Mouse (Mus musculus): ENCODE data around the gene Sdc4. TPM values are rescaled to one million over a fixed set of nuclear protein-coding genes. Genes with fewer than 3 reads are reported as not detected.

The Sdc4 gene
- polyA plus RNA-seq, 1 experiment from 2014 or later: 81.5 TPM

DNA sequence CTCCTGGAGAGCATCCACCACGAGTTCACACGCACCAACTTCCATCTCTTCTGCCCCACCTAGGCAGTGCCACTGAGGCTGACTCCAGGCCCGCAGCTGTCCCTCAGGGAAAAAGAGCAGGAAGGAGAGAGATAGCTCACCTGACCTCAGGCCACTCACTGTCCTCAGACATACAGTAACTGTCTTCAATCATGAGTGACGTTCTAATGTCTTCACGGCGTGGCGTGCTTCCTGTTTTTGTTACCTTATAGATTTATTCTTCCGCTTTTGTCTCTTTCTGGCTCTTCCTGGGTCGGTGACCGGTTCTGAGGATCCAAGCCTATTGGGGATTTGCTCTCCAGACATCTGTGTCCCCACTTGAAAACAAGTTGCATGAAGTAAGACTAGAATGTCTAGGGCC, 29.1 kb downstream of the Sdc4 start:
- 67% methylated on average over 10 of the region's 10 CpGs for WGBS
- ATAC-seq (ENCODE audit: insufficient number of reproducible peaks, insufficient read depth, low FRiP score, low TSS enrichment, low read depth): no peak
- no peak overlapping the region for H3K27ac ChIP-seq
- H3K9me3 ChIP-seq: no peaks in the 10 kb centered on the region
- no peaks in the 10 kb centered on the region for H3K36me3 ChIP-seq
- peak overlapping the region; percentile 61 for H3K9ac ChIP-seq
- peak overlapping the region; percentile 31 for H3K4me3 ChIP-seq
- H3K4me2 ChIP-seq: peak overlapping the region; percentile 54
- H3K4me1 ChIP-seq: peaks cover 11% of the 10 kb centered on the region; the same call in 1 of the 2 replicates
- peaks cover 32% of the 10 kb centered on the region for H3K27me3 ChIP-seq

DNA sequence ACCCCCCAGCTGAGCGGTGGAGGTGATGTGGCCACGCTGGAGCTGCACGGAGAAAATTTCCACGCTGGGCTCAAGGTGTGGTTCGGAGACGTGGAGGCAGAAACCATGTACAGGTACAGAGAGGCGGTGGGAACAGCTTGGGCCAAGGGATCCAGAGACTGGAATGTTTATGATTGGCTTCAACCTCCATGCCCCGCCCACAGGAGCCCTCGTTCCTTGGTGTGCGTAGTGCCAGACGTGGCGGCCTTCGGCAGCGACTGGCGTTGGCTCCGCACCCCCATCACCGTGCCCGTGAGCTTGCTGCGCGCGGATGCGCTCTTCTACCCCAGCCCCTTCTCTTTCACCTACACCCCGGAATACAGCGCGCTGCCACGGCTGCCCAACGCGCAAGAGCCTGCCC, 29.5 kb downstream of the Sdc4 start:
- H3K4me3 ChIP-seq: peak overlapping the region; percentile 31
- no peak for ATAC-seq (ENCODE audit: insufficient number of reproducible peaks, insufficient read depth, low FRiP score, low TSS enrichment, low read depth)

DNA sequence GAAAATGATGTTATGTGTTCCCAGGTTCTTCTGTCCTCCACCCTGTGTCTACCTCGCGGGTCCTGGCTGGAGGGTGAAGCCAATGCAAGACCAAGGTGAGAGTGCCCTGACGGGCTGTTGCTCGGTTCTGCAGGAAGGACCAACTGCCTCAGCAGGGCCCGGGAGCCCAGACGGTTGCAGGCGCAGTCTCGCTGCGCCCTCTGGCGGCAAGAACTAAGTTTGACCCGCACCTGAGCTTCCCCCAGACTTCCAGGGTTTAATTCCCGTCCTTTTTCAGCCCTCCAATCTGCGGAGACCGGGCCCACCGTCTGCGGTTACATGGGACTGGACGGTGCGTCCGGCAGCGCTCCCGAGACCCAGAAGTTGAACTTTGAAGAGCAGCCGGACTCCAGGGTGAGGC, 36.0 kb downstream of the Sdc4 start:
- Histone ChIP-seq H3K9me3 (no peaks in the 10 kb centered on the region), H3K27me3 (peaks cover 84% of the 10 kb centered on the region), H3K27ac (no peak overlapping the region), H3K36me3 (no peaks in the 10 kb centered on the region), H3K4me1 (peaks cover 30% of the 10 kb centered on the region), H3K9ac (0 out of 2 replicates have a peak overlapping the region, but pooled peaks have one; percentile 1), H3K4me3 (no peak overlapping the region), H3K4me2 (peak overlapping the region; percentile 34)
- under 1% methylated on average over 22 of the region's 22 CpGs for WGBS
- no peak for ATAC-seq (ENCODE audit: insufficient number of reproducible peaks, insufficient read depth, low FRiP score, low TSS enrichment, low read depth)

More for the DNA sequence above, 29.5 kb downstream of the Sdc4 start:
- H3K27ac ChIP-seq: no peak overlapping the region
- whole genome bisulfite sequencing: 27% methylated on average over 28 of the region's 28 CpGs
- H3K36me3 ChIP-seq: no peaks in the 10 kb centered on the region
- H3K9me3 ChIP-seq: no peaks in the 10 kb centered on the region
- H3K9ac ChIP-seq: peak overlapping the region; percentile 61
- peaks cover 7% of the 10 kb centered on the region; the same call in 1 of the 2 replicates for H3K4me1 ChIP-seq
- H3K27me3 ChIP-seq: peaks cover 36% of the 10 kb centered on the region
- peak overlapping the region; percentile 54 for H3K4me2 ChIP-seq

- ATAC-seq (ENCODE audit: insufficient number of reproducible peaks, insufficient read depth, low FRiP score, low TSS enrichment, low read depth): 0 out of 2 replicates have a peak, but pooled peaks have one; percentile 8
- Histone ChIP-seq H3K9me3 (no peaks in the 10 kb centered on the region), H3K4me1 (peaks cover 41% of the 10 kb centered on the region), H3K9ac (no peak overlapping the region), H3K4me3 (peak overlapping the region; percentile 44; the same call in 1 of the 2 replicates), H3K36me3 (no peaks in the 10 kb centered on the region), H3K4me2 (peak overlapping the region; percentile 65), H3K27me3 (peaks cover 99% of the 10 kb centered on the region), H3K27ac (no peak overlapping the region)
- 43% methylated on average over 5 of the region's 5 CpGs for WGBS
These were observed 38.2 kb downstream of the Sdc4 start for GRCm38 (mm10) chr2:164405519-164405918.

DNA sequence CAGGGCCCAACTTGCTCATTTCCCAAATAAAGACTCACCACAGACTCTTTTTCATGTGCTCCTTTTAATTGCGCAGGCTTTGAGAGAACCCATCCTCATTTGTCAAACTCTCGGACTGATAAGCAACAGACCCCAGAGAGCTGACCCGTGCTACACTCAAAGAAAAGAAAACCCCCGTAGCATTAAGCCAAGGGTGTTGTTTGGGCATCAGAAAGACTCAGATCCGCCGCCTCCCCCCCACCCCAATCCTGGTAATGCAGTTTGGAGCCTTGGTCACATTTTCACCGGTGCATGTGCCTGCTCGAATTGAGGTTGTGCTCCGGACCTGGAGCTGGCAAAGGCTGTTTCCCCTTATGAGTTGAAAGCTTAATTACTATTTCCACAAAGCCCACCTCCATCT, 38.6 kb downstream of the Sdc4 start, which contains the start of gene Matn4:
Matn4 (minus strand) TSS at position 101 of the 400 bp plus-strand sequence.
- H3K36me3 ChIP-seq: no peaks in the 10 kb centered on the region
- H3K27ac ChIP-seq: peak within 1 kb of the TSS; percentile 76
- H3K4me1 ChIP-seq: peaks cover 46% of the 10 kb centered on the region
- peaks cover 99% of the 10 kb centered on the region for H3K27me3 ChIP-seq
- WGBS: 5% methylated on average over 9 of the region's 9 CpGs
- ATAC-seq (ENCODE audit: insufficient number of reproducible peaks, insufficient read depth, low FRiP score, low TSS enrichment, low read depth): no peak
- H3K4me2 ChIP-seq: peak within 1 kb of the TSS; percentile 65
- H3K4me3 ChIP-seq: peak within 1 kb of the TSS; percentile 44
- no peaks in the 10 kb centered on the region for H3K9me3 ChIP-seq
- peak within 1 kb of the TSS; percentile 67 for H3K9ac ChIP-seq

GRCm38 (mm10) chr2:164404082-164404990, 39.4 kb downstream of the Sdc4 start:
- peaks cover 46% of the 10 kb centered on the region for H3K4me1 ChIP-seq

DNA sequence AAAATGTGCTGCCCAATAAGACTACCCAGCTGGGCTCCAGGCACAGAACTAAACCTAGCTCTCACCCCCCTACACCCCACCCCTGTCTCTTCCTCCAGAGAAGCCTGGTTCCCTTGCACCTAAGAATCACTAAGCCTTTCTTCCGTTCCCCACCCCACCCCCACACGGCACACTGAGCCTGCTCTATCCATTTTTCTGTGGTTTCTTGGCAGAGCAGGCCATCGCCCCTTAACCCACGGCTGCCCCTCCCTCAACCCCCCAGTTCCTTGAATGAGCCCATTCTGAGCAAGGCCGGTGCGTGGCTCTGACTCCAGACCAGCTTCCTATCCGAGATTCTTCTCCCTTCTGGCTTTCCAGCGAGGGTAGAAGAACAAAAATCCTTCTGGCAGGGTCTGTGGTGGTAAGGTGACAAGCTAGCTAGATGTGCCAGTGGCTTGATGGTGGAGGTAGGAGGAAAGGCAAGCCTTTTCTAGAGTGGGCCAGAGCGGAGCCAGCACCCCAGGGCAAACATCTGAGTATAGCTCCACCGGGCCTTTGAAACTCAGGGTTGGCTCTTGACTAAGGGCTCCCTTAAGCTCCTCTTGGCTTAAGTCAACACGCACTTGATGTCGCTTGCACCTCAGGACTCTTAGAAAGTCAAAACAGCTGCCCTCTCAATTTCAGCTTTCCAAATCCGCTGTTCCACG, 40.1 kb downstream of the Sdc4 start:
- Histone ChIP-seq H3K4me2 (peak overlapping the region; percentile 65), H3K27ac (peak overlapping the region; percentile 76), H3K36me3 (no peaks in the 10 kb centered on the region), H3K9ac (peak overlapping the region; percentile 67; the same call in 1 of the 2 replicates), H3K9me3 (no peaks in the 10 kb centered on the region), H3K27me3 (peaks cover 99% of the 10 kb centered on the region), H3K4me3 (peak overlapping the region; percentile 44), H3K4me1 (peaks cover 46% of the 10 kb centered on the region)
- ATAC-seq (ENCODE audit: insufficient number of reproducible peaks, insufficient read depth, low FRiP score, low TSS enrichment, low read depth): no peak
- WGBS: 8% methylated on average over 14 of the region's 14 CpGs

More at GRCm38 (mm10) chr2:164404082-164404990, 39.4 kb downstream of the Sdc4 start:
- H3K4me2 ChIP-seq: peak overlapping the region; percentile 65
- H3K27ac ChIP-seq: peak overlapping the region; percentile 76
- H3K36me3 ChIP-seq: no peaks in the 10 kb centered on the region
- ATAC-seq (ENCODE audit: insufficient number of reproducible peaks, insufficient read depth, low FRiP score, low TSS enrichment, low read depth): no peak
- peak overlapping the region; percentile 44 for H3K4me3 ChIP-seq
- no peaks in the 10 kb centered on the region for H3K9me3 ChIP-seq
- under 1% methylated on average over 44 of the region's 49 CpGs for WGBS
- H3K9ac ChIP-seq: peak overlapping the region; percentile 67
- peaks cover 99% of the 10 kb centered on the region for H3K27me3 ChIP-seq

GRCm38 (mm10) chr2:164402906-164403305, 40.8 kb downstream of the Sdc4 start, which contains the start of gene Rbpjl:
TSS of gene Rbpjl (plus strand) at chr2:164403141.
- H3K9ac ChIP-seq: peak within 1 kb of the TSS; percentile 67
- peak; percentile 20; the same call in 1 of the 2 replicates for ATAC-seq (ENCODE audit: insufficient number of reproducible peaks, insufficient read depth, low FRiP score, low TSS enrichment, low read depth)
- peak within 1 kb of the TSS; percentile 44 for H3K4me3 ChIP-seq
- H3K36me3 ChIP-seq: no peaks in the 10 kb centered on the region
- peaks cover 43% of the 10 kb centered on the region for H3K4me1 ChIP-seq
- H3K9me3 ChIP-seq: 0 out of 2 replicates have a peak, but pooled peaks cover 2% of the 10 kb centered on the region
- H3K4me2 ChIP-seq: peak within 1 kb of the TSS; percentile 65
- peak within 1 kb of the TSS; percentile 76 for H3K27ac ChIP-seq
- whole genome bisulfite sequencing: 3% methylated on average over 17 of the region's 17 CpGs
- peaks cover 92% of the 10 kb centered on the region for H3K27me3 ChIP-seq

- peaks cover 6% of the 10 kb centered on the region for H3K36me3 ChIP-seq
- H3K4me2 ChIP-seq: no peak overlapping the region
- WGBS: 73% methylated on average over 12 of the region's 12 CpGs
- no peak overlapping the region for H3K27ac ChIP-seq
- no peak for ATAC-seq (ENCODE audit: insufficient number of reproducible peaks, insufficient read depth, low FRiP score, low TSS enrichment, low read depth)
- H3K4me3 ChIP-seq: no peak overlapping the region
- H3K4me1 ChIP-seq: peaks cover 16% of the 10 kb centered on the region
- peaks cover 45% of the 10 kb centered on the region for H3K27me3 ChIP-seq
- H3K9ac ChIP-seq: no peak overlapping the region
- peaks cover 3% of the 10 kb centered on the region; the same call in 1 of the 2 replicates for H3K9me3 ChIP-seq
These were observed 46.8 kb downstream of the Sdc4 start for GRCm38 (mm10) chr2:164396911-164397310.

- no peak for ATAC-seq (ENCODE audit: insufficient number of reproducible peaks, insufficient read depth, low FRiP score, low TSS enrichment, low read depth)
- H3K36me3 ChIP-seq: peaks cover 10% of the 10 kb centered on the region
- no peak overlapping the region for H3K27ac ChIP-seq
- H3K27me3 ChIP-seq: peaks cover 37% of the 10 kb centered on the region
- no peak overlapping the region for H3K4me2 ChIP-seq
- no peak overlapping the region for H3K4me3 ChIP-seq
- H3K9me3 ChIP-seq: peaks cover 3% of the 10 kb centered on the region; the same call in 1 of the 2 replicates
- H3K4me1 ChIP-seq: peaks cover 10% of the 10 kb centered on the region
- H3K9ac ChIP-seq: no peak overlapping the region
- 83% methylated on average over 7 of the region's 7 CpGs for WGBS
These were observed 47.6 kb downstream of the Sdc4 start for GRCm38 (mm10) chr2:164396076-164396475.

DNA sequence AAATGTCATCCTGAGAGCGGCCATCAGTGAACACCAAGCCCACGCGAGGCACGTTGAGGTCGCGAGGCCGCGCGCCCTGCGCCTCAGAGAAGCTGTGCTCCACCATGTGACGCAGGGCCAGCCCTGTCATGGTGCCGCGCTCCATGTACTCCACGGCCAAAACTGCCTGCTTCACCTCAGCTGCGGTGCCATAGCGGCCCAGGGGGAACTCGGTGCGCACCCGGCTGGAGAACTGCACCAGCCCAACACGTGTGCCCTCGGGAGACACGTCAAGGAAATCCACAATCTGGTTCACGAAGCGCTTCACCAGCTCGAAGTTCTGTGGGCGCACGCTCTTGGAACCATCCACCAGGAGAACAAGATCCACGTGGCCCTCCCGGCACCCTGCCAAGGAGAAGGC, 50.6 kb downstream of the Sdc4 start:
- H3K36me3 ChIP-seq: peaks cover 10% of the 10 kb centered on the region
- no peak overlapping the region for H3K4me3 ChIP-seq
- no peak for ATAC-seq (ENCODE audit: insufficient number of reproducible peaks, insufficient read depth, low FRiP score, low TSS enrichment, low read depth)
- no peak overlapping the region for H3K27ac ChIP-seq
- WGBS: 85% methylated on average over 29 of the region's 29 CpGs
- peaks cover 31% of the 10 kb centered on the region for H3K27me3 ChIP-seq
- no peak overlapping the region for H3K4me2 ChIP-seq
- peaks cover 3% of the 10 kb centered on the region; the same call in 1 of the 2 replicates for H3K9me3 ChIP-seq
- no peak overlapping the region for H3K9ac ChIP-seq
- H3K4me1 ChIP-seq: peaks cover 13% of the 10 kb centered on the region

All from embryonic facial prominence, embryonic 13.5 days (tissue).